Mouse (Mus musculus) gonadal fat pad, adult 2 months (tissue): ENCODE data around the gene Lgalsl. TPM values are rescaled to one million over a fixed set of nuclear protein-coding genes. Genes with fewer than 3 reads are reported as not detected.

Experiments used
- DNase-seq: peaks from one replicate; pipeline ENCODE4 v3.0.0-alpha.2; 2012; ENCODE audit warnings: low read depth
- polyA plus RNA-seq: library from polyadenylated mRNA; depleted of rRNA; stranded (reverse); fragments of >200 nt; gene quantifications from 2 replicates; pipeline ENCODE4 v1.2.3, GENCODE M21; 2012; rRNA removed

Lgalsl gene
- polyA plus RNA-seq, 1 experiment, result 15.2 TPM

DNA sequence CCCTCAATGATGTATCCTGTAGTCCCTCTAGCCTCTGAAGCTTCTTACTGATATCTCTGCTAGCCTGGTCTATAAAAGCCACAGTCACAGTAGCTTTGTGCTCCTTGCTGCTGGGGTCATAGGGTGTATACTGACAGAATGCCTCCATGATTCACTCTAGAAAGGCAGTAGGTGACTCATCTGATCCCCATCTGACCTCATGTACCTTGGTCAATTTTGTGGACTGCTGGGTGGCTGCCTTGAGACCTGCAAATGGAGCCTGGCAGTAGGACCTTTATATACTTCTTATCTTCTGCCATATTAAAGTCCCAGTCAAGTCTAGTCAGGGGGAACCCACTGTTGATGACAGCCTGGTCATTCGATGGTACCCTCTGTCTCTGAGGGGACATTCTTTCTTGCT is 47.4 kb downstream of the Lgalsl start:
- no peak for DNase-seq

GRCm38 (mm10) chr11:20782620-20783019 is 48.2 kb downstream of the Lgalsl start:
- no peak for DNase-seq

GRCm38 (mm10) chr11:20780312-20780711 is 50.5 kb downstream of the Lgalsl start:
- DNase-seq, result no peak

- DNase-seq, result no peak
Observed at GRCm38 (mm10) chr11:20778861-20779563, 51.8 kb downstream of the Lgalsl start.

GRCm38 (mm10) chr11:20778298-20778697 is 52.6 kb downstream of the Lgalsl start:
- DNase-seq, result no peak

DNA sequence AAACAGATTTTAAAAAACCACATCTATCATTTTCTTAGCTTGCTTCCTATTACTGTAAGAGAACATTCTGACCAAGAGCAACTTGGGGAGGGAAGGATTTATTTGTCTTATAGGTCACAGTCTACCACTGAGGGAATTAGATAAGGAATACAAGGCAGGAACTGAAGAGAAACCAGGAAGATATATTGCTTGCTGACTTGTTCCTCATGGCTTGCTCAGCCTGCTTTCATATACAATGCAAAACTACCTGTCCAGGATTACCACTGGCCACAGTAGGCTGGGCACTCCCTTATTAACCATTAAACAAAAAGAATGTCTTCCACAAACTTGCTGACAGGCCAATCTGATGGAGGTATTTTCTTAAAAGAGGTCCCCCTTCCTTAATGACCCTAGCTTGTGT is 54.2 kb downstream of the Lgalsl start:
- no peak for DNase-seq

Other genes with a start within 250 kb of the Lgalsl start
- 41.5 and 44.8 TPM in 2 replicates for gene Aftph, start 89.5 kb downstream of the Lgalsl start, polyA plus RNA-seq